Mouse (Mus musculus) embryonic fibroblast, embryonic 13.5 days (primary cell): ENCODE data around the gene Tcf7.

Experiments used
- CTCF ChIP-seq: IDR thresholded peaks from 2 replicates; pipeline ENCODE4 v1.5.1; 2011; ENCODE audit warnings: mild to moderate bottlenecking, control low read depth, low read length, moderate library complexity, borderline replicate concordance; ENCODE audit not compliant: insufficient read depth
- POLR2A ChIP-seq: IDR thresholded peaks from 2 replicates; pipeline ENCODE4 v1.6.1; 2011; ENCODE audit warnings: low read depth, mild to moderate bottlenecking, control low read depth, low read length, moderate library complexity

- TF ChIP-seq POLR2A (no peak), CTCF (no peak)
Measured at GRCm38 (mm10) chr11:52319664-52320063, 36.9 kb upstream of the Tcf7 start.
